Mouse (Mus musculus): Measurements from ENCODE around the gene Ubr7.

The Ubr7 gene

GRCm38 (mm10) chr12:102743036-102743588 lies 14.7 kb upstream of the Ubr7 start:
- DNase-seq (ENCODE audit: low spot score in 2 of 2), result no peak

GRCm38 (mm10) chr12:102743589-102744574 lies 13.9 kb upstream of the Ubr7 start, which contains the start of the genes Moap1 and Tmem251:
Gene Moap1 (minus strand): TSS chr12:102743661.
Gene Tmem251 (plus strand): TSS chr12:102743762.
- DNase-seq (ENCODE audit: low spot score in 2 of 2), result peak; percentile 94

- no peak for DNase-seq (ENCODE audit: low spot score in 2 of 2)
Measured at GRCm38 (mm10) chr12:102744839-102745238, 12.9 kb upstream of the Ubr7 start.

- no peak for DNase-seq (ENCODE audit: low spot score in 2 of 2)
Measured at GRCm38 (mm10) chr12:102748256-102748655, 9.5 kb upstream of the Ubr7 start.

GRCm38 (mm10) chr12:102756304-102756703 lies 1.5 kb upstream of the Ubr7 start:
- peak in 1 of 2 experiments; percentile 50 for DNase-seq (ENCODE audit: low spot score in 2 of 2)

GRCm38 (mm10) chr12:102757055-102757688 lies 595 bp upstream of the Ubr7 start:
- DNase-seq (ENCODE audit: low spot score in 2 of 2), result no peak

GRCm38 (mm10) chr12:102758403-102758756 lies 613 bp downstream of the Ubr7 start, which contains the start of gene Gm20604:
Gene Gm20604 (minus strand): TSS chr12:102758672.
- DNase-seq (ENCODE audit: low spot score in 2 of 2), result no peak

GRCm38 (mm10) chr12:102758936-102759335 lies 1.2 kb downstream of the Ubr7 start:
- no peak for DNase-seq (ENCODE audit: low spot score in 2 of 2)

- DNase-seq (ENCODE audit: low spot score in 2 of 2), result no peak
Measured at GRCm38 (mm10) chr12:102761668-102762067, 3.9 kb downstream of the Ubr7 start.

- no peak for DNase-seq (ENCODE audit: low spot score in 2 of 2)
Measured at GRCm38 (mm10) chr12:102763696-102764095, 5.9 kb downstream of the Ubr7 start.

- DNase-seq (ENCODE audit: low spot score in 2 of 2), result no peak
Measured at GRCm38 (mm10) chr12:102769000-102769399, 11.2 kb downstream of the Ubr7 start.

GRCm38 (mm10) chr12:102771601-102772000 lies 13.8 kb downstream of the Ubr7 start:
- no peak for DNase-seq (ENCODE audit: low spot score in 2 of 2)

- DNase-seq (ENCODE audit: low spot score in 2 of 2), result no peak
Measured at GRCm38 (mm10) chr12:102772676-102773075, 14.9 kb downstream of the Ubr7 start.

- DNase-seq (ENCODE audit: low spot score in 2 of 2), result no peak
Measured at GRCm38 (mm10) chr12:102776035-102776434, 18.3 kb downstream of the Ubr7 start.

- no peak for DNase-seq (ENCODE audit: low spot score in 2 of 2)
Measured at GRCm38 (mm10) chr12:102778151-102778550, 20.4 kb downstream of the Ubr7 start.

- no peak for DNase-seq (ENCODE audit: low spot score in 2 of 2)
Measured at GRCm38 (mm10) chr12:102779452-102779851, 21.7 kb downstream of the Ubr7 start.

- no peak for DNase-seq (ENCODE audit: low spot score in 2 of 2)
Measured at GRCm38 (mm10) chr12:102782841-102783240, 25.1 kb downstream of the Ubr7 start.

- no peak for DNase-seq (ENCODE audit: low spot score in 2 of 2)
Measured at GRCm38 (mm10) chr12:102784899-102785592, 27.3 kb downstream of the Ubr7 start.

- DNase-seq (ENCODE audit: low spot score in 2 of 2), result peak in 1 of 2 experiments; percentile 41
Measured at GRCm38 (mm10) chr12:102785593-102785985, 27.8 kb downstream of the Ubr7 start.

GRCm38 (mm10) chr12:102787927-102788326 lies 30.2 kb downstream of the Ubr7 start:
- DNase-seq (ENCODE audit: low spot score in 2 of 2), result no peak

GRCm38 (mm10) chr12:102799528-102799927 lies 41.8 kb downstream of the Ubr7 start:
- DNase-seq (ENCODE audit: low spot score in 2 of 2), result no peak

- DNase-seq (ENCODE audit: low spot score in 2 of 2), result no peak
Measured at GRCm38 (mm10) chr12:102814858-102815257, 57.1 kb downstream of the Ubr7 start.
